ENCODE assay signal across 10 mouse cellular contexts in the genomic region with DNA sequence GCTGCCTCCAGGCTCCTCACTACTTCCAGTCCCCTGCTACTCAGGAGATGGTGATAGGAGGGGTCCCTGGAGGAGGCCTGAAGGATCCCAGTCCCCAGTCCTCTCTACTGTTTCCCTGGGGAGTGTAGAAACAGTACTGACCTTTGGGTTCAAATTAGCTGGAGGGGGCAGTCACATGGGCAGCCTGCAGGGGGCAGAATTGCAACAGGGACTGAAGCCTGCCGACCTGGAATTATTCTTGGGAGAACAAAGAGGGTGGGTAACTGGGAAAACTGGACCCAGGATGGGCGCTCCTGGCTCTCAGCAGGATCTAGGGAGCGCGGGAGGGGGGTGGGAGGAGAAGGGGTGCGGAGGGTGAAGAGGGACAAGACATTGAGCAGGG. TPM values are rescaled to one million over a fixed set of nuclear protein-coding genes. Genes with fewer than 3 reads are reported as not detected.
DNase-seq lines count a peak whose midpoint lies in the region; ATAC-seq and TF ChIP-seq lines count a peak whose summit lies in the region.
"Had no signal": no experiment of that assay in that cellular context is flagged by ENCODE, and none has a peak within 500 bp of the region (broad histone marks: within the 10 kb centered on the region; RNA-seq: fewer than 3 reads in every experiment).

No protein-coding gene starts in this region.

- H3K9me3 ChIP-seq in lung, postnatal 0 days (ENCODE audit: low read length) = no peaks in the 10 kb centered on the region
- H3K9me3 ChIP-seq in stomach, embryonic 14.5 days (ENCODE audit: control insufficient read depth, low read depth, low read length) = no peaks in the 10 kb centered on the region
- H3K9me3 ChIP-seq: megakaryocyte, embryonic 14.5 days had no signal

- peak; percentile 80 for TF ChIP-seq CTCF in heart, adult 2 months (IDR thresholded peaks at IDR 0.05)
- TF ChIP-seq CTCF in kidney, adult 2 months (conservative IDR thresholded peaks at IDR 0.05; ENCODE audit: insufficient read depth, insufficient read length, low read depth, low read length) = peak; percentile 50
- peak; percentile 78 for TF ChIP-seq CTCF in lung, postnatal 0 days (IDR thresholded peaks at IDR 0.05)

- H3K79me2 ChIP-seq in heart, adult 2 months (replicated peaks; ENCODE audit: control insufficient read depth, insufficient read depth, low read length) = no peaks in the 10 kb centered on the region

- H3K36me3 ChIP-seq in heart, adult 2 months (ENCODE audit: control insufficient read depth, insufficient read depth, low read length) = no peaks in the 10 kb centered on the region
- H3K36me3 ChIP-seq in kidney, adult 2 months (ENCODE audit: control insufficient read depth, insufficient read depth, low read length) = no peaks in the 10 kb centered on the region
- H3K36me3 ChIP-seq in lung, postnatal 0 days (ENCODE audit: insufficient read depth, low read length) = no peaks in the 10 kb centered on the region
- peaks cover 15% of the 10 kb centered on the region for H3K36me3 ChIP-seq in stomach, embryonic 14.5 days (ENCODE audit: control insufficient read depth, insufficient read depth, low read length)

- peak overlapping the region; percentile 84 for H3K27ac ChIP-seq in heart, adult 2 months
- no peak overlapping the region for H3K27ac ChIP-seq in kidney, adult 2 months (ENCODE audit: insufficient read depth, low read depth, low read length)
- peak overlapping the region; percentile 88 for H3K27ac ChIP-seq in lung, postnatal 0 days (ENCODE audit: low read length)
- H3K27ac ChIP-seq in stomach, embryonic 14.5 days (ENCODE audit: low read length) = peak overlapping the region; percentile 97

- intact Hi-C loops in heart, adult 2 months (cut with DNase I) = loop anchor here (2.0 kb wide), 2 partner anchors 16 to 100 kb away; no protein-coding TSS in a partner anchor
- intact Hi-C loops in left cerebral cortex, postnatal 14 days (cut with DNase I) = no loop called here

- ATAC-seq in lung, postnatal 0 days = peak; percentile 39
- peak; percentile 1; the same call in 1 of the 2 replicates for ATAC-seq in stomach, embryonic 14.5 days (ENCODE audit: insufficient number of reproducible peaks, insufficient read depth, low FRiP score, low read depth)

- WGBS in heart, adult 2 months = 24% methylated on average over 5 of the region's 5 CpGs
- 26% methylated on average over 5 of the region's 5 CpGs for WGBS in kidney, adult 2 months
- WGBS in lung, postnatal 0 days = 8% methylated on average over 5 of the region's 5 CpGs
- 1% methylated on average over 5 of the region's 5 CpGs for WGBS in stomach, embryonic 14.5 days

- peak overlapping the region; percentile 60 for H3K9ac ChIP-seq in heart, adult 2 months (ENCODE audit: low read depth, low read length)
- peak overlapping the region; percentile 48; the same call in 1 of the 2 replicates for H3K9ac ChIP-seq in lung, postnatal 0 days (replicated peaks; ENCODE audit: low read depth)
- H3K9ac ChIP-seq in stomach, embryonic 14.5 days (replicated peaks; ENCODE audit: low read depth, low read length) = peak overlapping the region; percentile 40

- no peaks in the 10 kb centered on the region for H3K27me3 ChIP-seq in heart, adult 2 months (ENCODE audit: control insufficient read depth, insufficient read depth, low read length)
- H3K27me3 ChIP-seq in kidney, adult 2 months (replicated peaks; ENCODE audit: control insufficient read depth, insufficient read depth, low read length) = no peaks in the 10 kb centered on the region
- no peaks in the 10 kb centered on the region for H3K27me3 ChIP-seq in lung, postnatal 0 days (replicated peaks; ENCODE audit: insufficient read depth, low read length)
- H3K27me3 ChIP-seq in stomach, embryonic 14.5 days (ENCODE audit: control insufficient read depth, insufficient read depth, low read length) = no peaks in the 10 kb centered on the region

- H3K4me2 ChIP-seq in lung, postnatal 0 days (replicated peaks; ENCODE audit: low read depth, low read length) = peak overlapping the region; percentile 66
- peak overlapping the region; percentile 53 for H3K4me2 ChIP-seq in stomach, embryonic 14.5 days (replicated peaks; ENCODE audit: low read depth, low read length)

- H3K4me1 ChIP-seq in heart, adult 2 months (ENCODE audit: control insufficient read depth, insufficient read depth, low read length) = peaks cover 19% of the 10 kb centered on the region
- no peaks in the 10 kb centered on the region for H3K4me1 ChIP-seq in kidney, adult 2 months (ENCODE audit: control insufficient read depth, insufficient read depth, low read length)
- H3K4me1 ChIP-seq in lung, postnatal 0 days (ENCODE audit: insufficient read depth, low read depth, low read length) = peaks cover 8% of the 10 kb centered on the region; the same call in 1 of the 2 replicates
- peaks cover 61% of the 10 kb centered on the region for H3K4me1 ChIP-seq in stomach, embryonic 14.5 days (ENCODE audit: control insufficient read depth, insufficient read depth, low read length)
- H3K4me1 ChIP-seq: megakaryocyte, embryonic 14.5 days had no signal

- no peak for TF ChIP-seq EP300 in heart, adult 2 months (IDR thresholded peaks at IDR 0.05; ENCODE audit: insufficient read depth, low read depth, low read length)
- TF ChIP-seq EP300 in lung, postnatal 0 days (IDR thresholded peaks at IDR 0.05) = no peak

- TF ChIP-seq POLR2A in heart, adult 2 months (IDR thresholded peaks at IDR 0.05; ENCODE audit: insufficient read depth, low read depth, low read length) = no peak
- TF ChIP-seq POLR2A in kidney, adult 2 months (IDR thresholded peaks at IDR 0.05; ENCODE audit: low read depth, low read length) = no peak

- peak; percentile 37 for DNase-seq in right cerebral cortex, postnatal 14 days
- no peak for DNase-seq in right cerebral cortex, postnatal 25 days
- peak; percentile 85 for DNase-seq in embryo, embryonic 11 days
- peak; percentile 76 to 79 for DNase-seq in heart, adult 2 months
- DNase-seq in kidney, adult 2 months = peak; percentile 25
- DNase-seq in lung, postnatal 0 days (ENCODE audit: low spot score) = peak; percentile 85
- no peak for DNase-seq in left cerebral cortex, postnatal 14 days (ENCODE audit: low spot score in 2 of 2)

- peak overlapping the region; percentile 41; the same call in 1 of the 2 replicates for H3K4me3 ChIP-seq in heart, adult 2 months
- no peak overlapping the region for H3K4me3 ChIP-seq in kidney, adult 2 months (ENCODE audit: insufficient read depth, low read depth, low read length)
- H3K4me3 ChIP-seq in lung, postnatal 0 days (ENCODE audit: low read depth, low read length) = peak overlapping the region; percentile 6; the same call in 1 of the 2 replicates
- H3K4me3 ChIP-seq in stomach, embryonic 14.5 days (ENCODE audit: low read depth, low read length) = peak overlapping the region; percentile 12
- H3K4me3 ChIP-seq: megakaryocyte, embryonic 14.5 days had no signal

RNA-seq across cellular contexts. Expression of a gene that starts 17.5 kb away (rescaled TPM):
- total RNA-seq in heart, adult 2 months (2021) = 1 to 10 TPM; 1.1 to 1.3 TPM
- polyA plus RNA-seq in heart, adult 2 months (2012; rRNA removed) = 1.8 TPM in 1 of 2 replicates, not detected in the other
- polyA plus RNA-seq in kidney, adult 2 months (2012; rRNA removed) = 48.3 TPM in 1 of 2 replicates, not detected in the other
- polyA plus RNA-seq in lung, postnatal 0 days (2015; fragmentation: Nextera tagmentation; extraction: Ambion mirVana) = 1.5 and 2.2 TPM in 2 replicates
- 2.2 and 2.6 TPM in 2 replicates for polyA plus RNA-seq in stomach, embryonic 14.5 days (2014; fragmentation: Nextera tagmentation; extraction: Ambion mirVana)
- not detected for total RNA-seq in left cerebral cortex, postnatal 14 days (2021)

RNA-seq across cellular contexts. Expression of a gene that starts 20.6 kb away (rescaled TPM):
- total RNA-seq in heart, adult 2 months (2021) = 10 to 100 TPM; 28.4 to 35.0 TPM
- 96.6 and 107 TPM in 2 replicates for polyA plus RNA-seq in heart, adult 2 months (2012; rRNA removed)
- 22.2 and 39.8 TPM in 2 replicates for polyA plus RNA-seq in kidney, adult 2 months (2012; rRNA removed)
- 90.8 and 92.3 TPM in 2 replicates for polyA plus RNA-seq in lung, postnatal 0 days (2015; fragmentation: Nextera tagmentation; extraction: Ambion mirVana)
- 194 and 211 TPM in 2 replicates for polyA plus RNA-seq in stomach, embryonic 14.5 days (2014; fragmentation: Nextera tagmentation; extraction: Ambion mirVana)
- total RNA-seq in left cerebral cortex, postnatal 14 days (2021) = 1 to 10 TPM; 6.4 to 7.7 TPM

RNA-seq across cellular contexts. Expression of a gene that starts 39.6 kb away (rescaled TPM):
- total RNA-seq in heart, adult 2 months (2021) = 1 to 10 TPM; 2.7 to 3.0 TPM
- 5.9 and 7.5 TPM in 2 replicates for polyA plus RNA-seq in heart, adult 2 months (2012; rRNA removed)
- polyA plus RNA-seq in kidney, adult 2 months (2012; rRNA removed) = 0.54 and 103 TPM in 2 replicates
- 1.9 and 2.1 TPM in 2 replicates for polyA plus RNA-seq in lung, postnatal 0 days (2015; fragmentation: Nextera tagmentation; extraction: Ambion mirVana)
- 4.6 and 5.8 TPM in 2 replicates for polyA plus RNA-seq in stomach, embryonic 14.5 days (2014; fragmentation: Nextera tagmentation; extraction: Ambion mirVana)
- total RNA-seq in left cerebral cortex, postnatal 14 days (2021) = under 1 TPM in 1 of 2 experiments, not detected in 1; 0.74 TPM

RNA-seq across cellular contexts. Expression of a gene that starts 46.5 kb away (rescaled TPM):
- total RNA-seq in heart, adult 2 months (2021) = not detected
- polyA plus RNA-seq in heart, adult 2 months (2012; rRNA removed) = not detected in 2 replicates
- polyA plus RNA-seq in kidney, adult 2 months (2012; rRNA removed) = 1.8 and 3.3 TPM in 2 replicates
- polyA plus RNA-seq in lung, postnatal 0 days (2015; fragmentation: Nextera tagmentation; extraction: Ambion mirVana) = 0.47 and 1.1 TPM in 2 replicates
- 4.8 and 6.6 TPM in 2 replicates for polyA plus RNA-seq in stomach, embryonic 14.5 days (2014; fragmentation: Nextera tagmentation; extraction: Ambion mirVana)
- under 1 TPM in 1 of 2 experiments, not detected in 1; 0.44 TPM for total RNA-seq in left cerebral cortex, postnatal 14 days (2021)
- total RNA-seq: adrenal gland, postnatal 4 days had no signal

RNA-seq across cellular contexts. Expression of a gene that starts 51.3 kb away (rescaled TPM):
- 1 to 10 TPM in 1 of 2 experiments, under 1 TPM in 1; 0.89 to 2.1 TPM for total RNA-seq in heart, adult 2 months (2021)
- 12.8 and 18.0 TPM in 2 replicates for polyA plus RNA-seq in heart, adult 2 months (2012; rRNA removed)
- polyA plus RNA-seq in kidney, adult 2 months (2012; rRNA removed) = 10.3 and 11.0 TPM in 2 replicates
- polyA plus RNA-seq in lung, postnatal 0 days (2015; fragmentation: Nextera tagmentation; extraction: Ambion mirVana) = 15.2 and 15.7 TPM in 2 replicates
- polyA plus RNA-seq in stomach, embryonic 14.5 days (2014; fragmentation: Nextera tagmentation; extraction: Ambion mirVana) = 32.6 and 35.6 TPM in 2 replicates
- 1 to 10 TPM; 4.1 to 8.0 TPM for total RNA-seq in left cerebral cortex, postnatal 14 days (2021)

Comparison
In these comparisons a context has a peak if more than half of its experiments do, and no peak if none do; other contexts are left out.
1. DNase-seq: peak in right cerebral cortex, postnatal 14 days (single experiment), embryo, embryonic 11 days (single experiment), heart, adult 2 months (2 of 2), kidney, adult 2 months (single experiment) and lung, postnatal 0 days (single experiment); none in right cerebral cortex, postnatal 25 days (single experiment) and left cerebral cortex, postnatal 14 days (0 of 2).
2. Peak in every context shown above with its lines, with median percentiles within 50 percentile points of each other: H3K9ac ChIP-seq and CTCF ChIP-seq.